Mouse (Mus musculus) embryonic facial prominence, embryonic 14.5 days (tissue): ENCODE results near the gene Adcyap1r1. TPM values are rescaled to one million over a fixed set of nuclear protein-coding genes. Genes with fewer than 3 reads are reported as not detected.
A peak's percentile ranks its signal among the peaks of the same experiment; 100 is the strongest.

Experiments used
- ATAC-seq: fragments of 200-750 bp; cut with Nextera tagmentation; 2 replicates; pipeline ENCODE4 v1.8.0; 2017; ENCODE audit warnings: low read depth, moderate number of reproducible peaks, moderate TSS enrichment
- DNase-seq: peaks from one replicate; pipeline ENCODE4 v3.0.0-alpha.2; 2015; ENCODE audit warnings: low spot score
- H3K27ac ChIP-seq: fragments of 300-500 bp; sonication (generic); replicated peaks from 2 replicates; pipeline ENCODE4 v1.5.1; 2014; ENCODE audit warnings: low read depth, mild to moderate bottlenecking, low read length, moderate library complexity
- H3K27me3 ChIP-seq: fragments of 300-500 bp; sonication (generic); replicated peaks from 2 replicates; pipeline ENCODE4 v1.6.1; 2014; ENCODE audit warnings: low read length; ENCODE audit not compliant: control insufficient read depth, insufficient read depth
- H3K36me3 ChIP-seq: fragments of 300-500 bp; sonication (generic); 2 replicates; pipeline ENCODE4 v1.6.1; 2014; ENCODE audit warnings: low read length, mixed read lengths; ENCODE audit not compliant: control insufficient read depth, insufficient read depth
- H3K4me1 ChIP-seq: fragments of 300-500 bp; sonication (generic); 2 replicates; pipeline ENCODE4 v1.6.1; 2014; ENCODE audit warnings: antibody characterized with exemption, low read length; ENCODE audit not compliant: control insufficient read depth, insufficient read depth
- H3K4me2 ChIP-seq: fragments of 300-500 bp; sonication (generic); 2 replicates; pipeline ENCODE4 v1.6.1; 2014; ENCODE audit warnings: low read depth, mild to moderate bottlenecking, low read length, moderate library complexity, mixed read lengths
- H3K4me3 ChIP-seq: fragments of 300-500 bp; sonication (generic); 2 replicates; pipeline ENCODE4 v1.5.1; 2014; ENCODE audit warnings: low read depth, mild to moderate bottlenecking, low read length
- H3K9ac ChIP-seq: fragments of 300-500 bp; sonication (generic); 2 replicates; pipeline ENCODE4 v1.6.1; 2014; ENCODE audit warnings: low read depth, mild to moderate bottlenecking, low read length, moderate library complexity, mixed read lengths
- H3K9me3 ChIP-seq: fragments of 300-500 bp; sonication (generic); 2 replicates; pipeline ENCODE4 v1.6.1; 2016; ENCODE audit warnings: low read length; ENCODE audit not compliant: control insufficient read depth
- WGBS: fragments of 180-500 bp; shearing (Covaris S2); extraction: QIAGEN DNeasy Blood & Tissue Kit; methylation state at CpG from one replicate; pipeline ENCODE4 v1.1.7; 2014; 5-methylcytosine and 5-hydroxymethylcytosine counted together
- polyA plus RNA-seq: library from polyadenylated mRNA; unstranded; fragments of >200 nt; fragmentation: Nextera tagmentation; extraction: Ambion mirVana; gene quantifications from 2 replicates; pipeline ENCODE4 v1.2.1, GENCODE M21; 2014

Gene Adcyap1r1
- polyA plus RNA-seq, 1 experiment from 2014 or later: 5.1 TPM

GRCm38 (mm10) chr6:55520237-55521095 is 68.7 kb downstream of the Adcyap1r1 start:
- peak; percentile 84 for ATAC-seq
- H3K27ac ChIP-seq: no peak overlapping the region

GRCm38 (mm10) chr6:55536469-55536868 is 84.7 kb downstream of the Adcyap1r1 start:
- ATAC-seq: no peak
- Histone ChIP-seq H3K36me3 (no peaks in the 10 kb centered on the region), H3K9ac (no peak overlapping the region), H3K27me3 (no peaks in the 10 kb centered on the region), H3K9me3 (peaks cover 6% of the 10 kb centered on the region; the same call in 1 of the 2 replicates), H3K27ac (no peak overlapping the region), H3K4me3 (no peak overlapping the region), H3K4me2 (no peak overlapping the region), H3K4me1 (no peaks in the 10 kb centered on the region)
- no peak for DNase-seq
- WGBS: 80% methylated on average over 2 of the region's 2 CpGs

More at GRCm38 (mm10) chr6:55520237-55521095, 68.7 kb downstream of the Adcyap1r1 start:
- no peaks in the 10 kb centered on the region for H3K4me1 ChIP-seq
- H3K27me3 ChIP-seq: no peaks in the 10 kb centered on the region
- peak overlapping the region; percentile 34; the same call in 1 of the 2 replicates for H3K4me2 ChIP-seq
- peak overlapping the region; percentile 11 for H3K4me3 ChIP-seq
- H3K9ac ChIP-seq: no peak overlapping the region
- no peaks in the 10 kb centered on the region for H3K9me3 ChIP-seq
- peak; percentile 86 for DNase-seq
- H3K36me3 ChIP-seq: no peaks in the 10 kb centered on the region
- 42% methylated on average over 11 of the region's 11 CpGs for WGBS

- Histone ChIP-seq H3K27me3 (no peaks in the 10 kb centered on the region), H3K27ac (no peak overlapping the region), H3K4me2 (no peak overlapping the region), H3K9ac (no peak overlapping the region), H3K4me3 (no peak overlapping the region), H3K36me3 (no peaks in the 10 kb centered on the region), H3K4me1 (no peaks in the 10 kb centered on the region), H3K9me3 (no peaks in the 10 kb centered on the region)
- WGBS: 64% methylated on average over 10 of the region's 10 CpGs
- DNase-seq (no peak), ATAC-seq (no peak)
Observed at GRCm38 (mm10) chr6:55539196-55539595, 87.4 kb downstream of the Adcyap1r1 start.

- no peak overlapping the region for H3K9ac ChIP-seq
- no peaks in the 10 kb centered on the region for H3K4me1 ChIP-seq
- no peaks in the 10 kb centered on the region for H3K9me3 ChIP-seq
- H3K4me2 ChIP-seq: no peak overlapping the region
- 47% methylated on average over 3 of the region's 3 CpGs for WGBS
- H3K27me3 ChIP-seq: no peaks in the 10 kb centered on the region
- no peaks in the 10 kb centered on the region for H3K36me3 ChIP-seq
- no peak overlapping the region for H3K27ac ChIP-seq
- ATAC-seq (no peak), DNase-seq (no peak)
- no peak overlapping the region for H3K4me3 ChIP-seq
Observed at GRCm38 (mm10) chr6:55542359-55542758, 90.6 kb downstream of the Adcyap1r1 start.

- H3K27me3 ChIP-seq: no peaks in the 10 kb centered on the region
- H3K4me2 ChIP-seq: no peak overlapping the region
- DNase-seq (no peak), ATAC-seq (no peak)
- no peak overlapping the region for H3K4me3 ChIP-seq
- 82% methylated on average over 4 of the region's 4 CpGs for WGBS
- H3K27ac ChIP-seq: no peak overlapping the region
- H3K9me3 ChIP-seq: no peaks in the 10 kb centered on the region
- H3K4me1 ChIP-seq: no peaks in the 10 kb centered on the region
- H3K36me3 ChIP-seq: no peaks in the 10 kb centered on the region
- no peak overlapping the region for H3K9ac ChIP-seq
Observed at GRCm38 (mm10) chr6:55543345-55543744, 91.6 kb downstream of the Adcyap1r1 start.

- Histone ChIP-seq H3K27me3 (no peaks in the 10 kb centered on the region), H3K27ac (no peak overlapping the region), H3K4me1 (no peaks in the 10 kb centered on the region), H3K4me2 (no peak overlapping the region), H3K4me3 (no peak overlapping the region), H3K9ac (no peak overlapping the region), H3K9me3 (no peaks in the 10 kb centered on the region), H3K36me3 (no peaks in the 10 kb centered on the region)
- 92% methylated on average over 6 of the region's 6 CpGs for WGBS
- DNase-seq (no peak), ATAC-seq (no peak)
Observed at GRCm38 (mm10) chr6:55549211-55549610, 97.4 kb downstream of the Adcyap1r1 start.

GRCm38 (mm10) chr6:55550926-55551325 is 99.1 kb downstream of the Adcyap1r1 start:
- H3K9me3 ChIP-seq: no peaks in the 10 kb centered on the region
- H3K4me3 ChIP-seq: no peak overlapping the region
- H3K4me1 ChIP-seq: no peaks in the 10 kb centered on the region
- peak; percentile 44 for DNase-seq
- ATAC-seq: no peak
- H3K36me3 ChIP-seq: no peaks in the 10 kb centered on the region
- no peak overlapping the region for H3K9ac ChIP-seq
- 45% methylated on average over 13 of the region's 13 CpGs for WGBS
- H3K27ac ChIP-seq: no peak overlapping the region
- no peaks in the 10 kb centered on the region for H3K27me3 ChIP-seq
- no peak overlapping the region for H3K4me2 ChIP-seq
